Mouse (Mus musculus): Measurements from ENCODE around the gene Necap2. TPM values are rescaled to one million over a fixed set of nuclear protein-coding genes. Genes with fewer than 3 reads are reported as not detected.

The Necap2 gene
- total RNA-seq, 2 experiments from 2014 or later: 44.9 to 45.9 TPM

GRCm38 (mm10) chr4:141099956-141100355 is 21.8 kb upstream of the Necap2 start:
- no peak for DNase-seq (ENCODE audit: extremely low spot score in 1 of 2, low spot score in 2 of 2)
- intact Hi-C loops (cut with DNase I): no loop called here
- TF ChIP-seq CTCF (IDR thresholded peaks at IDR 0.05): no peak
- H3K27ac ChIP-seq: no peak overlapping the region
- H3K4me3 ChIP-seq: no peak overlapping the region

- no peak for TF ChIP-seq CTCF (IDR thresholded peaks at IDR 0.05)
- Histone ChIP-seq H3K27ac (no peak overlapping the region), H3K4me3 (no peak overlapping the region)
- no peak for DNase-seq (ENCODE audit: extremely low spot score in 1 of 2, low spot score in 2 of 2)
- intact Hi-C loops (cut with DNase I): no loop called here
Measured at GRCm38 (mm10) chr4:141098935-141099334, 20.8 kb upstream of the Necap2 start.

GRCm38 (mm10) chr4:141096710-141097109 is 18.6 kb upstream of the Necap2 start:
- Histone ChIP-seq H3K4me3 (no peak overlapping the region), H3K27ac (no peak overlapping the region)
- intact Hi-C loops (cut with DNase I): no loop called here
- no peak for TF ChIP-seq CTCF (IDR thresholded peaks at IDR 0.05)
- no peak for DNase-seq (ENCODE audit: extremely low spot score in 1 of 2, low spot score in 2 of 2)

DNA sequence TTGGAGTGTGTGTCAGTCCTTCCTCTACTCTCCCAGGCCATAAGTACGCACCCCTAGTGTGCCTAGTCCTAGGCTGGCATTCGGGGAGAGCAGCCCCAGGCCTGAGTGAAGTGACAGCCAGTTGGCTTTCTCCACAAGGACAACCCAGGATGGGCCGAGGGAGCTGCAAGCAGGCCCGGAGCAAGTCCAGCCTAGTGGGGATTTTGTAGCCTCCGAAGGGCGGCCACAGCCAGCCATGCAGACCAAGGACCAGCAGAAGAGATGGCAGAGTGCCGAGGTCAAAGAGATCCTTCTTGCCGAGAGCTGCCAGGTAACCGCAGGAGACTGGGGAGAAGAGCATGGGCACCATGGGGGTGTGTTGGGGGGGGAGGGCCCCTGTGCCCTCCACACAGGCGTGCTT is 16.9 kb upstream of the Necap2 start:
- intact Hi-C loops (cut with DNase I): no loop called here
- Histone ChIP-seq H3K4me3 (no peak overlapping the region), H3K27ac (no peak overlapping the region)
- TF ChIP-seq CTCF (IDR thresholded peaks at IDR 0.05): no peak
- no peak for DNase-seq (ENCODE audit: extremely low spot score in 1 of 2, low spot score in 2 of 2)

DNA sequence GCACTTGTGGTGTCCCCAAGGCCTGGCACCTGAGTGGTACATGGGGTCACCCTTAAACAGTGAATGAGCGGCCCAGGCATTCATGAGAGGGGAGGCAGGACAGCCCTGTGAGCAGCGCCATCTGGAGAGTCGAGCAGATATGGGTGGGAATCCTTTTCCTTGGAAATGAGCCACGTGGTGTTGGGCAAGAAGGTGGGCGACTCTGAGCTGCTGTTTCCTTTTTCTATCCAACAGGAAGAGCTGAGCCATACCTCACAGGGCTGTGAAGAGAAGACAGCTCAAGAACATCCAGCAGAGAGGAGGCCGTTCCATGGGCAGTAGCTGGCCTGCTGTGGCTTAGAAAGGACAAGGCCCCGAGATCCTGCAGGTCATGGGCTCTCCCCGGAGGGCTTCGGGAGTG is 10.6 kb upstream of the Necap2 start:
- intact Hi-C loops (cut with DNase I): no loop called here
- DNase-seq (ENCODE audit: extremely low spot score in 1 of 2, low spot score in 2 of 2): peak in 1 of 2 experiments; percentile 45
- no peak overlapping the region for H3K27ac ChIP-seq
- no peak; the same call in 1 of the 2 replicates for TF ChIP-seq CTCF (IDR thresholded peaks at IDR 0.05)
- H3K4me3 ChIP-seq: no peak overlapping the region

DNA sequence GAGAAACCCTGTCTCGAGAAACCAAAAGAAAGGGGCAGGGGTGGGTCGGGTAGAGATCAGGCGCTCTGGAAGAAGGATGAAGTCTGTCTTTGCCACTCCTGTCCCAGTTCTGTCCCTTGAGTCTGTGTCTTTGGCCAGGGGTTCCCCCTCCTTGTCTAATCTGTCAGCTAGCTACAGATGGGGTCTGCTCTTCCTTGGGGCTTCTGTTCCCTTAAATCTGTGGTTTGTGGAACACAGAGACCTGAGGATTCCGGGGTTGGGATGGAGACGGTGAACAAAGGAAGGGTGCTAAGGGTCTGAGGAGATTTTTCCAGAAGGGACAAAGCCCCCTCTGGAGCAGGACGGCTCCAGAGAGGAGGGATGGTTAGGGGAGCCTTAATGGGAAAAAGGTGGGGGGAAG is 9.9 kb upstream of the Necap2 start, which contains the start of gene Spata21:
Gene Spata21, plus strand, starts transcription at position 301 of the 400 bp plus-strand sequence.
- no peak for DNase-seq (ENCODE audit: extremely low spot score in 1 of 2, low spot score in 2 of 2)
- no peak within 1 kb of the TSS for H3K27ac ChIP-seq
- no peak within 1 kb of the TSS for H3K4me3 ChIP-seq
- no peak for TF ChIP-seq CTCF (IDR thresholded peaks at IDR 0.05)
- intact Hi-C loops (cut with DNase I): no loop called here

- H3K4me3 ChIP-seq: no peak overlapping the region
- DNase-seq (ENCODE audit: extremely low spot score in 1 of 2, low spot score in 2 of 2): no peak
- TF ChIP-seq CTCF (IDR thresholded peaks at IDR 0.05): no peak
- intact Hi-C loops (cut with DNase I): no loop called here
- H3K27ac ChIP-seq: no peak overlapping the region
Measured at GRCm38 (mm10) chr4:141086862-141087261, 8.7 kb upstream of the Necap2 start.

- intact Hi-C loops (cut with DNase I): no loop called here
- DNase-seq (ENCODE audit: extremely low spot score in 1 of 2, low spot score in 2 of 2): no peak
- TF ChIP-seq CTCF (IDR thresholded peaks at IDR 0.05): no peak
Measured at GRCm38 (mm10) chr4:141078510-141079137, 467 bp upstream of the Necap2 start.

GRCm38 (mm10) chr4:141076761-141077506 is 1.2 kb downstream of the Necap2 start:
- TF ChIP-seq CTCF (IDR thresholded peaks at IDR 0.05): no peak
- no peak for DNase-seq (ENCODE audit: extremely low spot score in 1 of 2, low spot score in 2 of 2)
- intact Hi-C loops (cut with DNase I): no loop called here
- Histone ChIP-seq H3K4me3 (peak overlapping the region; percentile 95), H3K27ac (peak overlapping the region; percentile 1; the same call in 1 of the 2 replicates)

More at GRCm38 (mm10) chr4:141078510-141079137, 467 bp upstream of the Necap2 start:
- Histone ChIP-seq H3K4me3 (no peak overlapping the region), H3K27ac (no peak overlapping the region)

- intact Hi-C loops (cut with DNase I): no loop called here
- peak overlapping the region; percentile 69 for H3K27ac ChIP-seq
- H3K4me3 ChIP-seq: 0 out of 2 replicates have a peak overlapping the region, but pooled peaks have one; percentile 1
- DNase-seq (ENCODE audit: extremely low spot score in 1 of 2, low spot score in 2 of 2): no peak
- no peak for TF ChIP-seq CTCF (IDR thresholded peaks at IDR 0.05)
Measured at GRCm38 (mm10) chr4:141074109-141074508, 4.0 kb downstream of the Necap2 start.

GRCm38 (mm10) chr4:141073661-141074060 is 4.5 kb downstream of the Necap2 start:
- intact Hi-C loops (cut with DNase I): no loop called here
- Histone ChIP-seq H3K27ac (peak overlapping the region; percentile 69), H3K4me3 (0 out of 2 replicates have a peak overlapping the region, but pooled peaks have one; percentile 1)
- peak; percentile 64 to 78 for DNase-seq (ENCODE audit: extremely low spot score in 1 of 2, low spot score in 2 of 2)
- TF ChIP-seq CTCF (IDR thresholded peaks at IDR 0.05): no peak

- DNase-seq (ENCODE audit: extremely low spot score in 1 of 2, low spot score in 2 of 2): no peak
- intact Hi-C loops (cut with DNase I): no loop called here
- TF ChIP-seq CTCF (IDR thresholded peaks at IDR 0.05): no peak
- Histone ChIP-seq H3K4me3 (no peak overlapping the region), H3K27ac (no peak overlapping the region)
Measured at GRCm38 (mm10) chr4:141072502-141072901, 5.7 kb downstream of the Necap2 start.

Data from left cerebral cortex, adult 2 months (tissue).